Mouse (Mus musculus): ENCODE measurements around the gene Snapc3. TPM values are rescaled to one million over a fixed set of nuclear protein-coding genes. Genes with fewer than 3 reads are reported as not detected.

Gene Snapc3
- 5.3 and 8.6 TPM in 2 replicates for polyA plus RNA-seq (2012; rRNA removed)

DNA sequence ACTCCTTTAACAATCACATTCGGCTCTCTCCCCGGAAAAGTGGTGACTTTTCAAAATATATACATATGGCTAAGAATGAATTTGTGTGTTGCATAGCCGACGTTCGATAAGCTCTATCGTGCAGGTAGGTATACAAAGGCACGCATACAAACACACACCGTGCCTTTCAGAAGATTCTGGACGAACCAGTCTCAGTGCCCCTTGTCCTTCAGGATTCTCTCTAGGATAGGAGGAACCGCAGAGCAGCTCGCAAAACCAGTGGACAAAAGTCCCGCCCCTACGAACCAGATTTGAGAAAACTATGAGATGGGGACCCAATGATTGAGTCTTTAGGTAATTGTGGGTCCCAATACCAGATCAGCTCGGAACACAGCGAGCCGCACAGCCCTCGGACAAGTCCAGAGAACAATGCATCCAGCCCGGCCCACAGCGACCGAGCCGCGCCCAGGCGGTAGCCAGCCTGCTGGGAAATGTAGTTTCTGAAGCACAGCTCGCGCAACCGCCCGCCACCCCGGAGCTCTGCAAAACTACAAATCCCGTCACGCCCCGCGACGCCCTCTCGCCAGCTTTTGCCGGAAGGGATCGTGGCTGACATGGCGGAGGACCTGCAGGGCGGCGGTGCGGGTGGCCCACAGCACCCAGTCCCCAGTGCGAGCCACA, at the start of gene Snapc3:
TSS of gene Snapc3 (plus strand) at position 565 of the 660 bp plus-strand sequence.

DNA sequence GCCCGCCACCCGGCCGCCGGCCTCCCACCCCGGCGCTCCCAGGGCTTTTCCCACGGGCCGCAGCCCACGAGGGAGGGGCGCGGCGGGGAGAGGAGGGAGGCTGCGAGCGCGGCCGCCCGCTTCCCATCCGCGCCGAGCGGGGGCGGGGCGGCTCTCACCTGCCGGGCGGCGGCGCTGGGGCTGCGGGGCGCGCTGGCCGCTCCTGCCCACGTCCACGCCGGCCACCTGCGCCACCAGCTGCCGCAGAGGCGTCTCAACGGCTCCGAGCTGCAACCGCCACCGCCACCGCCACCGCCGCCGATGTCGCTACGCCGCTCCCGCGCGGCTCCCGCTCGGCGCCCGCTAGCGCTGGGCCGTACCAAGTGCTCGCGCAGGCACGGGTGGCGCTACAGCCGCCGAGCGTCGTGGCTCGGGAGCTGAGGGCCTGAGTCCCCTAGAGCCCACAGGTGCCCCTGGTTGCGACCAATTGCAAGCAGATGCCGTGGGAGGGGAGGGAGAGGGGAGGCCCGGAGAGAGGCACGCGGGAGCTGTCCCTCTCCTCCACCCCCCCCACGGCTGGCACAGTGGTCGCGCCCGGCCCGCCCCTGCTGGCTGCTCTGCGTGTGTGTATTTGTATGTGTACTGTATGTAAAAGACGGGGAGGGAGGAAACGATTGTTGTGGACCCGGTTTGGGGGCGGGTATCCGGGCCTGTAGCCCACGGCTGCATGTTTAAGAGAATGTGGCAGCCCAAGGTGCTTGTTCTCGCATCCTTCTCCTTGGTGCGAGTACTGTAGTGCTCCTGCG, 68.8 kb downstream of the Snapc3 start, which contains the start of gene Psip1:
TSS of gene Psip1 (minus strand) at position 343 of the 785 bp plus-strand sequence.

Other genes starting within 250 kb of the Snapc3 start
- 1.3 and 2.6 TPM in 2 replicates for gene Ttc39b, start 93.5 kb upstream of the Snapc3 start, polyA plus RNA-seq (2012; rRNA removed)
- gene Psip1, start 68.7 kb downstream of the Snapc3 start, polyA plus RNA-seq (2012; rRNA removed) = 3.4 and 6.3 TPM in 2 replicates
- 0.08 and 0.30 TPM in 2 replicates for gene Ccdc171, start 107.8 kb downstream of the Snapc3 start, polyA plus RNA-seq (2012; rRNA removed)